Mouse (Mus musculus): Measurements from ENCODE around the gene Scaper. TPM values are rescaled to one million over a fixed set of nuclear protein-coding genes. Genes with fewer than 3 reads are reported as not detected.

Gene Scaper
- total and polyA plus RNA-seq, 3 experiments: 4.2 to 5.2 (median 4.5) TPM

- H3K79me2 ChIP-seq (replicated peaks; ENCODE audit: control insufficient read depth, extremely low read depth, insufficient read depth, poor library complexity, severe bottlenecking): no peaks in the 10 kb centered on the region
- in situ Hi-C loops (cut with MboI; ENCODE audit: low pct_ligation_motif_present, low pct_unique_long_range_greater_than_20kb, low sequenced_read_pairs) (no loop called here), dilution Hi-C loops (cut with MboI; ENCODE audit: extremely low pct_ligation_motif_present, extremely low pct_unique_long_range_greater_than_20kb, low sequenced_read_pairs) (no loop called here)
- TF ChIP-seq POLR2A (IDR thresholded peaks at IDR 0.05; ENCODE audit: low read depth, low read length): 0 out of 2 replicates have a peak, but pooled peaks have one; percentile 16
- no peak for TF ChIP-seq RCOR1 (conservative IDR thresholded peaks at IDR 0.05; ENCODE audit: low read depth, low read length)
- TF ChIP-seq ETS1 (conservative IDR thresholded peaks at IDR 0.05; ENCODE audit: low read depth, low read length): no peak
- 0 out of 2 replicates have a peak, but pooled peaks have one; percentile 23 for TF ChIP-seq TCF12 (IDR thresholded peaks at IDR 0.05; ENCODE audit: low read depth, low read length)
- H3K27me3 ChIP-seq (replicated peaks): no peaks in the 10 kb centered on the region
- peak; percentile 61 for DNase-seq (ENCODE audit: extremely low read depth)
- 0 out of 2 replicates have a peak overlapping the region, but pooled peaks have one; percentile 14 for H3K4me2 ChIP-seq (ENCODE audit: insufficient read depth, low read depth, poor library complexity, severe bottlenecking)
- H3K27ac ChIP-seq (ENCODE audit: insufficient read depth, low read depth): no peak overlapping the region
- H3K9ac ChIP-seq (ENCODE audit: insufficient read depth, low read depth): no peak overlapping the region
- H3K4me3 ChIP-seq (replicated peaks in 1 of 3; ENCODE audit: low read depth in 2 of 3, low read length in 2 of 3, poor library complexity in 1 of 3): peak overlapping the region; percentile 14 to 47 (median 23)
- H3K9me3 ChIP-seq (replicated peaks; ENCODE audit: low read length): peaks cover 28% of the 10 kb centered on the region
- H3K4me1 ChIP-seq (ENCODE audit: control insufficient read depth in 1 of 2, insufficient read depth in 2 of 2): no peaks in the 10 kb centered on the region; a peak in 1 of 4 replicates
- H3K36me3 ChIP-seq (replicated peaks in 1 of 2; ENCODE audit: control insufficient read depth in 1 of 2, insufficient read depth in 1 of 2, low read length in 1 of 2): peaks cover 0 to 23% of the 10 kb centered on the region in 2 experiments
Measured at GRCm38 (mm10) chr9:55540888-55541287, 397.0 kb downstream of the Scaper start.

GRCm38 (mm10) chr9:55540391-55540770, 397.5 kb downstream of the Scaper start:
- in situ Hi-C loops (cut with MboI; ENCODE audit: low pct_ligation_motif_present, low pct_unique_long_range_greater_than_20kb, low sequenced_read_pairs): no loop called here
- dilution Hi-C loops (cut with MboI; ENCODE audit: extremely low pct_ligation_motif_present, extremely low pct_unique_long_range_greater_than_20kb, low sequenced_read_pairs): no loop called here
- H3K79me2 ChIP-seq (replicated peaks; ENCODE audit: control insufficient read depth, extremely low read depth, insufficient read depth, poor library complexity, severe bottlenecking): no peaks in the 10 kb centered on the region
- no peak overlapping the region for H3K4me3 ChIP-seq (replicated peaks in 1 of 3; ENCODE audit: low read depth in 2 of 3, low read length in 2 of 3, poor library complexity in 1 of 3)
- H3K4me2 ChIP-seq (ENCODE audit: insufficient read depth, low read depth, poor library complexity, severe bottlenecking): 0 out of 2 replicates have a peak overlapping the region, but pooled peaks have one; percentile 14
- H3K9me3 ChIP-seq (replicated peaks; ENCODE audit: low read length): peaks cover 24% of the 10 kb centered on the region
- H3K27me3 ChIP-seq (replicated peaks): no peaks in the 10 kb centered on the region
- H3K27ac ChIP-seq (ENCODE audit: insufficient read depth, low read depth): no peak overlapping the region
- H3K36me3 ChIP-seq (replicated peaks in 1 of 2; ENCODE audit: control insufficient read depth in 1 of 2, insufficient read depth in 1 of 2, low read length in 1 of 2): peaks cover 0 to 18% of the 10 kb centered on the region in 2 experiments
- TF ChIP-seq USF2 (conservative IDR thresholded peaks at IDR 0.05; ENCODE audit: low read depth, low read length) (no peak), ZMIZ1 (IDR thresholded peaks at IDR 0.05; ENCODE audit: low read depth, low read length) (no peak), RAD21 (IDR thresholded peaks at IDR 0.05; ENCODE audit: low read depth, low read length) (no peak), KAT2A (IDR thresholded peaks at IDR 0.05; ENCODE audit: insufficient replicate concordance, low read length) (no peak), BHLHE40 (IDR thresholded peaks at IDR 0.05; ENCODE audit: low read depth, low read length) (no peak), ZNF384 (IDR thresholded peaks at IDR 0.05; ENCODE audit: low read depth, low read length) (no peak), MEF2A (IDR thresholded peaks at IDR 0.05; ENCODE audit: borderline replicate concordance, low read depth, low read length) (no peak), IRF4 (IDR thresholded peaks at IDR 0.05; ENCODE audit: low read depth, low read length) (no peak), ELF1 (IDR thresholded peaks at IDR 0.05; ENCODE audit: low read depth, low read length) (no peak), GABPA (IDR thresholded peaks at IDR 0.05; ENCODE audit: insufficient replicate concordance, low read depth, low read length) (no peak), POLR2A (IDR thresholded peaks at IDR 0.05; ENCODE audit: low read depth, low read length) (no peak), UBTF (IDR thresholded peaks at IDR 0.05; ENCODE audit: low read depth, low read length) (no peak), ETS1 (conservative IDR thresholded peaks at IDR 0.05; ENCODE audit: low read depth, low read length) (no peak), CHD2 (IDR thresholded peaks at IDR 0.05; ENCODE audit: low read length) (no peak), E2F4 (IDR thresholded peaks at IDR 0.05; ENCODE audit: insufficient replicate concordance, low read depth, low read length) (no peak)
- H3K9ac ChIP-seq (ENCODE audit: insufficient read depth, low read depth): no peak overlapping the region
- no peaks in the 10 kb centered on the region; a peak in 1 of 4 replicates for H3K4me1 ChIP-seq (ENCODE audit: control insufficient read depth in 1 of 2, insufficient read depth in 2 of 2)
- DNase-seq (ENCODE audit: extremely low read depth): no peak
